Mouse (Mus musculus) kidney, postnatal 0 days (tissue): ENCODE measurements around the gene Flt3. TPM values are rescaled to one million over a fixed set of nuclear protein-coding genes. Genes with fewer than 3 reads are reported as not detected.

ENCODE experiments used
- ATAC-seq: fragments of 200-750 bp; cut with Nextera tagmentation; replicated peaks from 2 replicates; pipeline ENCODE4 v1.8.0; 2017; ENCODE audit warnings: low read depth, moderate number of reproducible peaks, moderate TSS enrichment, moderate library complexity; ENCODE audit not compliant: low FRiP score
- DNase-seq: peaks from one replicate; pipeline ENCODE4 v3.0.0-alpha.2; 2016; ENCODE audit warnings: low spot score
- H3K27ac ChIP-seq: fragments of 300-500 bp; sonication (generic); 2 replicates; pipeline ENCODE4 v1.5.1; 2014; ENCODE audit warnings: mild to moderate bottlenecking
- H3K27me3 ChIP-seq: fragments of 300-500 bp; sonication (generic); 2 replicates; pipeline ENCODE4 v1.6.1; 2014; ENCODE audit warnings: low read length, mixed read lengths; ENCODE audit not compliant: insufficient read depth
- H3K36me3 ChIP-seq: fragments of 300-500 bp; sonication (generic); 2 replicates; pipeline ENCODE4 v1.6.1; 2014; ENCODE audit warnings: low read length, mixed read lengths; ENCODE audit not compliant: insufficient read depth
- H3K4me1 ChIP-seq: fragments of 300-500 bp; sonication (generic); replicated peaks from 2 replicates; pipeline ENCODE4 v1.6.1; 2014; ENCODE audit warnings: antibody characterized with exemption, low read length, mixed read lengths; ENCODE audit not compliant: insufficient read depth
- H3K4me2 ChIP-seq: fragments of 300-500 bp; sonication (generic); 2 replicates; pipeline ENCODE4 v1.6.1; 2014; ENCODE audit warnings: mild to moderate bottlenecking, low read length, moderate library complexity, mixed read lengths
- H3K4me3 ChIP-seq: fragments of 300-500 bp; sonication (generic); replicated peaks from 2 replicates; pipeline ENCODE4 v1.5.1; 2014; ENCODE audit warnings: low read depth, low read length
- H3K9ac ChIP-seq: fragments of 300-500 bp; sonication (generic); 2 replicates; pipeline ENCODE4 v1.6.1; 2014; ENCODE audit warnings: low read depth, low read length
- H3K9me3 ChIP-seq: fragments of 300-500 bp; sonication (generic); replicated peaks from 2 replicates; pipeline ENCODE4 v1.6.1; 2016; ENCODE audit warnings: low read length, inconsistent platforms, mixed read lengths
- CTCF ChIP-seq: IDR thresholded peaks from 2 replicates; pipeline ENCODE4 v1.5.1; 2016; ENCODE audit warnings: antibody characterized with exemption, low read depth, mild to moderate bottlenecking, moderate library complexity
- WGBS: fragments of 180-500 bp; shearing (Covaris S2); extraction: QIAGEN DNeasy Blood & Tissue Kit; methylation state at CpG from one replicate; pipeline ENCODE4 v1.1.7; 2014; 5-methylcytosine and 5-hydroxymethylcytosine counted together
- polyA plus RNA-seq: library from polyadenylated mRNA; unstranded; fragments of >200 nt; fragmentation: Nextera tagmentation; extraction: Ambion mirVana; gene quantifications from 2 replicates; pipeline ENCODE4 v1.2.1, GENCODE M21; 2015

Gene Flt3
- polyA plus RNA-seq, 1 experiment from 2014 or later: 0.08 TPM

DNA sequence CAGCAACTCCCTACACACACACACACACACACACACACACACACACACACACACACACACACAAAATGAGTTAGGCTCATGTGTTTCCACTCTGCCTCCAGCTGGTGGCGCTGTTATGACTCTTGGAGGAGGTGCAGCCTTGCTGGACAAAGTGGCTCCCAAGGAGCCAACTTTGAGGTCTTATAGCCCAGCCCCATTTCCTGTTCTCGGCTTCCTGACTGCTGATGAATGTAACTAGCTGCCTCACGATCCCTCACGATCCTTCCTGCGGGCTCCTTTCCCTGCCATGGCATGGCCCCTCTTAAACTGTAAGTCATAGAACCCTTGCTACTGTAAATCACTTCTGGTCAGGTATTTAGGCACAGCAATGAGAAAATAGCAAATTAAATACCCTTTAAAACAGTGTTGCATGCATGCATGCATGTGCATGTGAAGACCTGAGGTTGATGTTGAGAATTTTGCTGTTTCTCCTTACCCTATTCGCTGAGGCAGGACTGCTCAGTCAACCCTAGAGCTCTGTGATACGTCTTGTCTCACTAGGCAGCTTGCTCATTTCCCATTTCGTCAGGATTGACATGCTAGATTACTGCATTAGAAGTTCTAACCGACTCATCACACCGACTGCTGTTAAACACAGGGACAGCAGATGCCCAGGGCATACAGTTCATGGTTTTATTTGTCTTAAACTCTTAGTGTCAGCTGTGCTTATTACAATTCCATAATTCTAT, 18.3 kb upstream of the Flt3 start:
- Histone ChIP-seq H3K27ac (no peak overlapping the region), H3K4me2 (no peak overlapping the region), H3K27me3 (no peaks in the 10 kb centered on the region), H3K4me3 (no peak overlapping the region), H3K9ac (no peak overlapping the region), H3K9me3 (no peaks in the 10 kb centered on the region), H3K36me3 (no peaks in the 10 kb centered on the region), H3K4me1 (no peaks in the 10 kb centered on the region)
- peak; percentile 69 for TF ChIP-seq CTCF
- WGBS: 21% methylated on average over 10 of the region's 10 CpGs
- DNase-seq (peak; percentile 72), ATAC-seq (0 out of 2 replicates have a peak, but pooled peaks have one; percentile 25)

- TF ChIP-seq CTCF: no peak
- H3K4me3 ChIP-seq: no peak overlapping the region
- H3K4me1 ChIP-seq: no peaks in the 10 kb centered on the region
- H3K9ac ChIP-seq: no peak overlapping the region
- H3K9me3 ChIP-seq: no peaks in the 10 kb centered on the region
- WGBS: 88% methylated on average over 1 of the region's 1 CpGs
- no peaks in the 10 kb centered on the region for H3K36me3 ChIP-seq
- H3K27ac ChIP-seq: no peak overlapping the region
- DNase-seq (no peak), ATAC-seq (no peak)
- H3K27me3 ChIP-seq: no peaks in the 10 kb centered on the region
- no peak overlapping the region for H3K4me2 ChIP-seq
These were observed 17.7 kb upstream of the Flt3 start for GRCm38 (mm10) chr5:147417986-147418385.

- ATAC-seq: no peak
- H3K9ac ChIP-seq: no peak overlapping the region
- H3K4me2 ChIP-seq: no peak overlapping the region
- DNase-seq: no peak
- no peaks in the 10 kb centered on the region for H3K27me3 ChIP-seq
- no peaks in the 10 kb centered on the region for H3K4me1 ChIP-seq
- no peaks in the 10 kb centered on the region for H3K9me3 ChIP-seq
- 80% methylated on average over 6 of the region's 6 CpGs for WGBS
- no peak for TF ChIP-seq CTCF
- no peak overlapping the region for H3K27ac ChIP-seq
- H3K36me3 ChIP-seq: no peaks in the 10 kb centered on the region
- H3K4me3 ChIP-seq: no peak overlapping the region
These were observed 10.3 kb upstream of the Flt3 start for GRCm38 (mm10) chr5:147410585-147410984.

GRCm38 (mm10) chr5:147408731-147409130, 8.4 kb upstream of the Flt3 start:
- no peak for TF ChIP-seq CTCF
- Histone ChIP-seq H3K27ac (no peak overlapping the region), H3K27me3 (no peaks in the 10 kb centered on the region), H3K4me3 (no peak overlapping the region), H3K36me3 (no peaks in the 10 kb centered on the region), H3K4me1 (no peaks in the 10 kb centered on the region), H3K9me3 (no peaks in the 10 kb centered on the region), H3K4me2 (no peak overlapping the region), H3K9ac (no peak overlapping the region)
- ATAC-seq: no peak
- DNase-seq: no peak
- 59% methylated on average over 29 of the region's 29 CpGs for WGBS

DNA sequence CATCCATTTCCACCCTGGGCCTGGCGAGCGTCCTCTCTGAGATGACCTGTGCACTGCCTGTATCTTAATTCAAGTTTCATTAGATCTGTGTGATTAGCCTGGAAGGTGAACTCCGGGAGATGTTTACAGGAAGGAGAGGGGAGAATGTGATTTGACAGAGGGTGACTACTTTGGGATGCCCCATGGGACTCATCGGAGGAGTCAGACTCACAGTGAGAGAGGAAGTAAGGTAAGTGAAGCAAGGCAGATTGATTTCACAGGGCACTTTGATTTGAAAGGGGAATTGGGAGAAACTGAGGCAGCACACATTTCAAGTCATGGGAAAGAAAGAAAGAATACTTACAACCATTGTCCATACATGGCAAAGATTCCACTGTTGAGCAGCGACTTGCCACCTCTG, 5.8 kb upstream of the Flt3 start:
- Histone ChIP-seq H3K4me2 (no peak overlapping the region), H3K36me3 (no peaks in the 10 kb centered on the region), H3K27ac (no peak overlapping the region), H3K9me3 (no peaks in the 10 kb centered on the region), H3K9ac (no peak overlapping the region), H3K27me3 (peaks cover 6% of the 10 kb centered on the region), H3K4me3 (no peak overlapping the region), H3K4me1 (no peaks in the 10 kb centered on the region)
- ATAC-seq (no peak), DNase-seq (no peak)
- TF ChIP-seq CTCF: no peak
- 67% methylated on average over 5 of the region's 5 CpGs for WGBS

GRCm38 (mm10) chr5:147402505-147402904, 2.2 kb upstream of the Flt3 start:
- H3K9ac ChIP-seq: no peak overlapping the region
- 17% methylated on average over 5 of the region's 5 CpGs for WGBS
- no peaks in the 10 kb centered on the region for H3K36me3 ChIP-seq
- no peaks in the 10 kb centered on the region for H3K9me3 ChIP-seq
- no peak overlapping the region for H3K4me2 ChIP-seq
- peaks cover 10% of the 10 kb centered on the region; the same call in 1 of the 2 replicates for H3K4me1 ChIP-seq
- no peak overlapping the region for H3K4me3 ChIP-seq
- peaks cover 37% of the 10 kb centered on the region for H3K27me3 ChIP-seq
- ATAC-seq (no peak), DNase-seq (peak; percentile 76)
- no peak overlapping the region for H3K27ac ChIP-seq
- peak; percentile 72 for TF ChIP-seq CTCF
